Mouse (Mus musculus) large intestine, adult 2 months (tissue): Measurements from ENCODE around the gene Dpf3. TPM values are rescaled to one million over a fixed set of nuclear protein-coding genes. Genes with fewer than 3 reads are reported as not detected.

ENCODE experiments used
- DNase-seq: peaks from one replicate; pipeline ENCODE4 v3.0.0-alpha.2; 2012; ENCODE audit warnings: low read depth, low spot score
- WGBS: fragments of 180-500 bp; shearing (Covaris S2); methylation state at CpG from one replicate; pipeline ENCODE4 v1.1.7; 2018; 5-methylcytosine and 5-hydroxymethylcytosine counted together
- polyA plus RNA-seq: library from polyadenylated mRNA; depleted of rRNA; stranded (reverse); fragments of >200 nt; gene quantifications from 2 replicates; pipeline ENCODE4 v1.2.3, GENCODE M21; 2012

The Dpf3 gene
- polyA plus RNA-seq, 1 experiment: 4.6 TPM

DNA sequence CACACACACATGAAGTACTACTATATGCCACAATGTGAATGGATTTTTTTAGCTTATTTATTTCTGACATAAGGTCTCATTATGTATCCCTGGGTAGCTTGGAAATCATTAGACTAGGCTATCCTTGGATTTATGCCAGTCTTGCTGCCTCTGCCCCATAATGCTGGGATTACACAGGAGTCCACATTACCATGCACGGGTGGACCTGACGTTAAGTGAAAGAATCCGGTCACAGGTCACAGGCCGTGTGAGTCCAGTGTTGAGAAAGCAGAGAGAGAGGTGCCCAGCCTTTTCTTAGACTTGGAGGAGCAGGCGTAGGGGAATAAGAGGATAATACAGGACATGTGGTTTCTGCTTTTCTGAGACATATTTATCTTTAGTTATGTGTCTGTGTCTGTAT is 11.7 kb upstream of the Dpf3 start:
- 59% methylated on average over 5 of the region's 5 CpGs for WGBS
- no peak for DNase-seq

- WGBS: 83% methylated on average over 3 of the region's 3 CpGs
- no peak for DNase-seq
Observed at GRCm38 (mm10) chr12:83497959-83498358, 10.4 kb upstream of the Dpf3 start.

DNA sequence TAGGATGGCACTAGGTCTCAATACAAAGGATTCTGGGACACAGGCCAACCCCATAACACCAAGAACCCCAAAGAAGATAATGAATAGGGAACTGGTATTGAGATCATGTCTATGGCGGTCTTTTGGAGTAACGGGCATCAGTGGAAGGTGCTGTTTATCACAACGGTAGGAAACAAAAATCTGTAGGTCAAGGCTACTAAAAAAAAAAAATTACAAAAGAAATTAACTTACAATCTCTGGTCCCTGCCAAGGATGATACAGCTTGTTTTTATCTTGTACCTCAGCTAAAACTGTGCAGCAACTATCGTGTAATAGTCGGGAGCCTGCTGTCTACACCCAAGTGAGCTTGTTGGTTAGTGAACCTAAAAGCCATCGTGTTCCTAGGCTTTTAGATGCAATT is 9.2 kb upstream of the Dpf3 start:
- DNase-seq: no peak

GRCm38 (mm10) chr12:83496336-83496735 is 8.8 kb upstream of the Dpf3 start:
- WGBS: 73% methylated on average over 4 of the region's 4 CpGs
- no peak for DNase-seq

More for the DNA sequence above, 9.2 kb upstream of the Dpf3 start:
- WGBS: 91% methylated on average over 6 of the region's 6 CpGs

DNA sequence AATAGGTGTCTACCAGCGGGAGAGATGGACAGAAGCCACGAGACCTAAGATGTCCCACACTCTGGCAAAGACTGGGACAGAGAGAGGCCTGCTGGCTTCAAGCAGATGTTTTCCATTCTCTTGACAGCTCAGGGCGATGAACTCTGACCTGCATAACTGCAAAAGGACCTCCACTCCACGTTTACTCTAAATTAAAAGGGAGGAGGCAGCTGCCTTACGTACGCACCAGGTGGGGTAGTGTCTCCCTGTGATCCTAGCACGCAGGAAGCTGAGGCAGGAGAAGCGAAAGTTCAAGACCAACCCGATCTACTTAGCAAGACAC is 8.4 kb upstream of the Dpf3 start:
- WGBS: 47% methylated on average over 9 of the region's 9 CpGs

GRCm38 (mm10) chr12:83495248-83495960 is 7.9 kb upstream of the Dpf3 start:
- 65% methylated on average over 4 of the region's 4 CpGs for WGBS
- DNase-seq: no peak

More for the DNA sequence above, 8.4 kb upstream of the Dpf3 start:
- no peak for DNase-seq

GRCm38 (mm10) chr12:83494196-83494595 is 6.7 kb upstream of the Dpf3 start:
- 85% methylated on average over 9 of the region's 9 CpGs for WGBS
- DNase-seq: no peak

DNA sequence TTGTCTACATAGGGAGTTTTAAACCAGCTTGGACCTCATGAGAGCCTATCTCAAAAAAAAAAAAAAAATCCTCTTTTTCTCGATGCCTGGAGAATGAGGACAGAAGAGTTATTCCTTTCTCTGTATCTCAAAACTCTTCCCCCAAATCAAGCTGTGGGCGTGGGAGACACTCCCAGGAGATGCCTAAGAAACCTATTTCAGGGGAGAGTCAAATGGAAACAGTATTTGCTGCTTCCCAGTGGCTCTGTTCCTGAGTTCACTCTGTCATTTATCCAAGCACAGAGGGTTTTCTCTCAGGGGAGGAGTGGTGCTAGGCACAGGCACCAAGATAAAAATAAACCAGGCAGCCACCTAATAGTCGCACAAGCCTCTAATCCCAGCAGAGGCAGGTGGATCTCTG is 5.3 kb upstream of the Dpf3 start:
- 71% methylated on average over 3 of the region's 3 CpGs for WGBS
- no peak for DNase-seq

DNA sequence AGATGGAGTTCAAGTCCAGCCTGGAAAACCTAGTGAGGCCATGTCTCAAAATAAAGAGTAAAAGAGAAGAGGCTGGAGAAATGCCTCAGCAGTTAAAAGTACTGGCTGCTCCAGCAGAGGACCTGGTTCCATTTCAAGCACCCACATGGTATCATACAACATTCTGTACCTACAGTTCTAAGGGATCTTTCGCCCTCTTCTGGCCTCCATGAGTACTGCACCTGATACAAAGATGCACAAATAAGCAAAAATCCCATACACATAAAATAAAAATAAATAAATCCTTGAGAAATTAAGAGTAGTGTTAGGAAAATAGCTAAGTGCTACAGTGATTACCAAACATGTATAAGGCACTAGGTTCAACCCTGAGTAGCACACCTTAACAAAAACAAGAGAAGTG is 4.1 kb upstream of the Dpf3 start:
- no peak for DNase-seq

DNA sequence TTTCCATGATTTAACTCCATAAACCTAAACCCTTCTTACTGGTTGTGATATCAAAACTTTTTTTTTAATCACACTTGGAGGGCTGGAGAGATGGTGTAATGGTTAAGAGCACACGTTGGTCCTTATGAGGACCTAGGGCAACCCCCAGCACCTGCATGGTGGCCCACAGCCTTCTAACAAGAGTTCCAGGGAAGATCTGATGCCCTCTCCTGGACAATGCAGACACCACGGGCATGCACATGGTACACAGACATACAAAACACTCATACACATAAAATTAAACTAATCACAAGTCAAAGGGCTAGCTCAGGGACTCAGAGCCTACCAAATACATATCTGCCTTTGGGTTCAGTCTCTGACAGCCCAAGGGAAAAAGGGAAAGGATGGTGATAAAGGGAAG is 2.2 kb upstream of the Dpf3 start:
- DNase-seq: no peak
- 32% methylated on average over 2 of the region's 2 CpGs for WGBS

More for the DNA sequence above, 4.1 kb upstream of the Dpf3 start:
- 53% methylated on average over 1 of the region's 1 CpGs for WGBS

DNA sequence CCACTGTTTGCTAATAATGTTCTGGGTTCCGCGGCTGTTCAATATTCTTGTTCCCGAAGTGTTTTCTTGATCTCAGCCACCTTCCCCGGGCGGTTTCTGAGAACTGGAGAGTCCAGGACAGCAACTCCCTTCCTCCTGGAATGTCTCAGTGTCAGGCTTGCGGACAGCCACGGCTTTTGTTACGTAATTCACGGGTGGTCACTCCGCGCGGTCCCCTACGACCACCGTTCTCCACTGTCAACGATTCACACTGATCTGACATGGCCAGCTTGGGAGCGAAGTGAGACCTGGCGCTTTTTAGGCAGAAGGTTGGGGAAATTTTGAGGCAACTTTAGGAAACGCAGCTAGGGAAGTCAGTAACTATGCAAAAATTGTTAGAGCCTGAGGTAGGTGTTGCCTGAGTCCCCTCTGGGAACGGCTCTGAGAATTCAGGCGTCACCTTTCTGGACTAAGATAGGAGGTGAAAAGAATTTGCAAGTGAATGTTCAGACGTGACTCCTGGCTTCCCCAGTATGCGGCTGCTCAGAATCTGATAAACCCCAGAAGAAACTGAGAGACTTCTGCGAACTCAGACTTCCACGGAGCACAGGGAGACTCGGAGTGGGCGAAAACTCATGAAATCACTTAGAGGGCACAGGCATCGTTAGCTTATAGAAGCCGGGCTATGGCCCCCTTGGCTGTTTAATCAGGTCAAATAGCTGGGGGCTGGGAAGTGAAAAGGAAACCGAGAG is 860 bp upstream of the Dpf3 start:
- WGBS: under 1% methylated on average over 29 of the region's 29 CpGs

DNA sequence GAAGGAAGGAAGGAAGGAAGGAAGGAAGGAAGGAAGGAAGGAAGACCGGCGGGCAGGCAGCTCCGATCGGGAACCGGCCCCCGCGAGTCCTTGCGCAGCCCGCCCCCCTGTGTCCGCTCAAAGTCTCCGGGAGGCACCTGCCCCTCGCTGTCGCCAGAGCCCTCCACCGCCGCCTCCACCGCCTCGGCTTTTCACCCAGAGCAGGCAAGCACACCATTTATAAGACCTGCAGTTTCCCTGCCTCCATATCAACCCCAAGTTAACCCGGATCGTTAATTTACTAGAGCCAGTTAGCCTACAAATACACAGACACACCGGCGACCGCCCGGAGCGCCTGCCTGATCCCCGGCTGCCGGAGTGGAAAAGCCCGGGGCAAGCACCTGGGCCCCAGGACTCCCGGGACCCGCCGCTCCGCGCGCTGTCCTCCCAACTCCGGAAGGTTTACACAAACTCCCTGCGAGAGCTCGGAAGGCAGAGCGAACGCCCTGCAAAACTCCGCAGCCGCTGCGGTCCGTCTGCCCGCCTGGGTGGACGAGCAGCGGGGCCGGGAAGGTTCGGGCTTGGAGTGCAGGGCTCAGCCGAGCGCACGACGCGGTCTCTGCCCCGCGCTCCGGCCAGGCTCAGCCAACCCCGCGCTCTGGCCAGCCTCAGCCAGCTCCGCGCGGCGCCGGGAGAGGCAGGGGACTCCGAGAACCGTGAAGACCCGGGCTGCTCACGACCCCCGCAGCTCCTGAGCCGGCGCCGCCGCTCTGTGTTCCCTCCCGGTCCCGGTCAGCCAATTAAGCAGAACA is 650 bp downstream of the Dpf3 start:
- under 1% methylated on average over 73 of the region's 73 CpGs for WGBS
- no peak for DNase-seq

More for the DNA sequence above, 860 bp upstream of the Dpf3 start:
- no peak for DNase-seq

DNA sequence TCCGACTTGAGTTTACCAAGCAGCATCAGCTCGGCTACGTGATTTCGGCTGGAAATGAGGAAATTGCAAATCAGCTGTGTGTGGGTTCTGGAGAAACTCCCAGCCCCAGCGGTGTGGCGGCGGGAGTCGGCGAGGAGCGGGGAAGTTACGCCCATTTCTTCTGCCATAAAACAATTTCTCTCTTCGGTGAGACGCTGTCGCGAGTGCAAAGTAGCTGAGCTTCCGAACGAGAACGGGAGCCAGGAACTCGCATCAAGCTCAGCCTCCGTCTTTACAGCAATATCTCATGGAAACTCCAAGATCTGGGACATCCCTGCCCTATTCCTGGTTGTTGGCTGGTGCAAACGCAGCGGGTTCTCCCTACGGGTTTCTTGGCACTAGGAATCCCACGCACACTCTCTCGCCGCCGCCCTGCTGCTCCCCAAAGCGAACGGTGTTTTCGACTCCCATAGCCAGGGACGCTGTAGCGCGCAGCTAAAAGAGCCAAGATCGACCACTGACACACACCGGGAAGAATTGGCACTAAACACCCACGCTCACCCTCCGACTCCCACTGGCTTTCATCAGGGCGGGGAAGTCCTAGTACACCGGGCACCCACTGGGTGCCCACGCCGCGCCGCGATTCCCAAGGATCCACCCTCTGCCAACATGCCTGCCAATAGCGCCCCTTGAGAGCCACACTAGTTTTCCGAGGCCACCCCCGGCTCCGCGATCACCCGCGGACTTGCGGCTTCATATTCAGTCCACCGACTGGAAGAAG is 1.4 kb downstream of the Dpf3 start:
- under 1% methylated on average over 53 of the region's 53 CpGs for WGBS
- peak; percentile 35 for DNase-seq

GRCm38 (mm10) chr12:83484855-83485745 is 2.4 kb downstream of the Dpf3 start:
- WGBS: 24% methylated on average over 24 of the region's 24 CpGs
- DNase-seq: no peak

GRCm38 (mm10) chr12:83483653-83484052 is 3.9 kb downstream of the Dpf3 start:
- 59% methylated on average over 5 of the region's 5 CpGs for WGBS
- no peak for DNase-seq

DNA sequence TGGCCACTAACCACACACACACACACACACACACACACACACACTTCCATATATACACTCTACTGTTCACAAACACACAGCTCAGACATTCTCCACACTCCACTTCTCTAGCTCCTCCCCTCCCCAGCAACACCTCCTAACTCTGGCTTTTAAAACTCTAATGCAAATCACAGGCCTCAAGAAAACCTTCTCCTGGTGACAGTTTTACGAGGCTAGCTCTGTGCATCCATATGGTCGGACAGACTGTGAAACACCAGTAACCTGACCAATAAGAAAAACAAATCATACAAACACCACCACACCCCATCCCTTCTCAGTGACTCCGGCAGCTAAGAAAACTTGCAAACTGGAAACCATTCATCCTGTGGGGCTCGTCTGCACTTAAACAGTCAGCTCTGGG is 6.1 kb downstream of the Dpf3 start:
- WGBS: 56% methylated on average over 4 of the region's 4 CpGs
- no peak for DNase-seq

DNA sequence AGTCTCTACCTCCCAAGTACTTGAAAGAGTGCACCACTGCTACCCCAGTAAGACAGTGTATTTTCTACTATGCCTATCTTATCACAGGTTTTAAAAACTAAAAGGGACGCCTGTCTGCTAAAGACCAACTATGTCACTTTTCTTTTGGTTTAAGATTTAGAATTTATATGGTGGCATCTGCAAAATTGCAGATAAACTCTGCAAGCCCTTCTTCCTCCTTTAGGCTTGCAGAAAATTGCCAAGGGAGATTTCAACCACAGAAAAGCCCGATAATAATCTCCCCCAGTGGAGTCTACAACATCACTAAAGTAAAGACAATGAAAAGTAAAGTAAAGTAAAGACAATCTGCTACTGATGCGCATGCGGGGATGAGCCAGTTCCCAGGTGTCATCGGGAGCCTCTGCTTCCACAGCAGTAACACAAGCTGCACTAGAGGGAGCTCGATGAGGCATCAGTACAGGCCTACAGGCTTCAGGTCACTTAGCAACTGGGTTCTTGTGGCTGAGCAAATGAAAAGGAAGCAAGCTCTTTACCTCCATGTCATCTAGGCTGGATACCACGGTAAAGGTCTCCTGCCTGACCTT is 7.6 kb downstream of the Dpf3 start:
- no peak for DNase-seq
- WGBS: 76% methylated on average over 7 of the region's 7 CpGs

DNA sequence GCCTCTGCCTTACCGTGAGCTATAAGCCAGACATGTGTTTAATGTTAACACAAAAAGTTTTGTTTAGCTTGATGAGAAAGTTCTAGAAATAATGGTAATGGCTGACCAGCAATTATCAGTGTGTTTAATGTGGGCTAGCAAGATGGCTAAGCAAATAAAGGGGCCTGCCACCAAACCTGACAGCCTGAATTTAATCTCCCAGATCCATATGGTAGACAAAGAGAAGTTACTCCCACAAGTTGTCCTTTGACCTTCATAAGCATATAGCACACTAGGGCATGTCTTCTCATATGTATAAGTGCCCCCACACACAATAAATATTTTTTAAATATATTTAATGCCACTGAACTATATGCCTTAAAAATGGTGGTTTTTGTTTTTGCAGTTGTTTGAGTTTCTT is 8.4 kb downstream of the Dpf3 start:
- 80% methylated on average over 1 of the region's 1 CpGs for WGBS
- DNase-seq: no peak

GRCm38 (mm10) chr12:83476277-83476676 is 11.2 kb downstream of the Dpf3 start:
- DNase-seq: no peak
- 92% methylated on average over 10 of the region's 10 CpGs for WGBS
